Mouse (Mus musculus) E14TG2a.4 (cell line): ENCODE data around the gene Sema3f.
A peak's percentile ranks its signal among the peaks of the same experiment; 100 is the strongest.

Experiments used
- H3K27me3 ChIP-seq: 2 replicates; pipeline ENCODE4 v1.6.1; 2014; ENCODE audit warnings: low read length, control low read depth; ENCODE audit not compliant: insufficient read depth
- H3K36me3 ChIP-seq: 2 replicates; pipeline ENCODE4 v1.6.1; 2014; ENCODE audit warnings: low read length, control low read depth; ENCODE audit not compliant: insufficient read depth
- H3K4me1 ChIP-seq: replicated peaks from 2 replicates; pipeline ENCODE4 v1.6.1; 2014; ENCODE audit warnings: low read depth, low read length, control low read depth
- H3K4me3 ChIP-seq: replicated peaks from 2 replicates; pipeline ENCODE4 v1.5.1; 2014; ENCODE audit warnings: mild to moderate bottlenecking, low read length
- H3K9me3 ChIP-seq: 2 replicates; pipeline ENCODE4 v1.6.1; 2014; ENCODE audit warnings: low read length, control low read depth
- CTCF ChIP-seq: conservative IDR thresholded peaks from 2 replicates; pipeline ENCODE4 v1.5.1; 2014; ENCODE audit warnings: low read length
- NANOG ChIP-seq: IDR thresholded peaks from 2 replicates; pipeline ENCODE4 v1.6.1; 2014; ENCODE audit warnings: borderline replicate concordance, low read length, mixed read lengths
- POU5F1 ChIP-seq: IDR thresholded peaks from 2 replicates; pipeline ENCODE4 v1.6.1; 2014; ENCODE audit warnings: low read length, borderline replicate concordance

Gene Sema3f

DNA sequence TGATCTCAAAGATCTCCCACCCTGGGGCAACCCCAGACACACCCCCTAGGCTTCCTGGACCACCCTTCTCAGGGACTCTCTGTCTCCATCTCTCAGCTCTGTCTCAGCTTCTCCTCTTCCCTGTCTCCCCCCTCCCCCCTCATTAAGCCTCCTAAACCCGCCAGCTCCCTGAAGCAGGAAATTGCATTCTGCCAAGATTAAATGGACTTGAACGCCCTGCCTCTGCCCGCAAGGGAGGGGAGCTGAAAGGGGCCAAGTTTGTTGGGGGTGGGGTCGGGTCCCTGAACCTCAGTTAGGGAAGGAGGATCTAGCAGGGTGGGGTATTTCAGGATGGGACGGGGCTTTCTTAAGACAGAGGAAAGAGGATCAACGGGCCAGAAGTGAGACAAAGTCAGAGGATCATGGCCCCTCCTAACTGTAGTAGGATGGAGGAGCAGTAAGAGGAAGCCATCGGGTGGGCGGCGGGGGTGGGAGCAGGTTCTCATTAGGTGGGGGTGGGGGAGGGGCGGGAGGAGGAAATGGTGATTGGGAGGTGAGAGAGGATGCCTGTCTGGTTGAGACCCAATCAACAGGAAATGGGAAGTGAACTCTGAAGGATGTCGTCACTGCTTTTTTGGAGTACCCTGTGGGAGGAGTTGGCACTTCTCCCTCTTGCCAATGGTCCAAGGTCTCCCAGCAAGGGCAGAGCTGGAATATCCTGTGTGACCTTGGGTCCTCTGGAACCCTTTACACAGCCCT is 13.7 kb upstream of the Sema3f start:
- peaks cover 76% of the 10 kb centered on the region for H3K4me1 ChIP-seq
- TF ChIP-seq POU5F1: no peak
- TF ChIP-seq CTCF: no peak
- peaks cover 41% of the 10 kb centered on the region for H3K27me3 ChIP-seq
- no peaks in the 10 kb centered on the region for H3K36me3 ChIP-seq
- peak overlapping the region; percentile 50 for H3K4me3 ChIP-seq
- H3K9me3 ChIP-seq: no peaks in the 10 kb centered on the region

DNA sequence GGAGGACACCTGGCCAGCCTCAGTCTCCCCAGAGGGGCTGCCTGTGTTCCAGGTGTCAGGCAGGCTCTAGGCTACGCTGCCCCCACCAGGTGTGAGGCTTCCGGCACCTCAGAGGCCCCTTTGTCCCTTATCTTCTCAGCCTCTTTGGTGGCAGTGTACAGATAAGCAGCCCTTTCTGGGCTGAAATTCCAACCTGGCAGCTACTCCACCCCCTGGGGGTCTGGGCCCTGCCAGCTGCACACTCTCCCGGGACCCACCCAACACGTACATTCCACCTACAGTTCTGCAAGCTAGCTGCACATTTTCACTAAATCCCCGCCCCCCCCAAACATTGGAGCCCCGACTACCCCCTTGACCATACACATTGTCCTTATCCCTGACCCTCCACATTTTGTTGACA is 13.0 kb upstream of the Sema3f start:
- Histone ChIP-seq H3K4me1 (peaks cover 76% of the 10 kb centered on the region), H3K36me3 (no peaks in the 10 kb centered on the region), H3K27me3 (peaks cover 48% of the 10 kb centered on the region), H3K4me3 (peak overlapping the region; percentile 50; the same call in 1 of the 2 replicates), H3K9me3 (no peaks in the 10 kb centered on the region)
- TF ChIP-seq CTCF: no peak
- no peak for TF ChIP-seq POU5F1
- no peak for TF ChIP-seq NANOG

DNA sequence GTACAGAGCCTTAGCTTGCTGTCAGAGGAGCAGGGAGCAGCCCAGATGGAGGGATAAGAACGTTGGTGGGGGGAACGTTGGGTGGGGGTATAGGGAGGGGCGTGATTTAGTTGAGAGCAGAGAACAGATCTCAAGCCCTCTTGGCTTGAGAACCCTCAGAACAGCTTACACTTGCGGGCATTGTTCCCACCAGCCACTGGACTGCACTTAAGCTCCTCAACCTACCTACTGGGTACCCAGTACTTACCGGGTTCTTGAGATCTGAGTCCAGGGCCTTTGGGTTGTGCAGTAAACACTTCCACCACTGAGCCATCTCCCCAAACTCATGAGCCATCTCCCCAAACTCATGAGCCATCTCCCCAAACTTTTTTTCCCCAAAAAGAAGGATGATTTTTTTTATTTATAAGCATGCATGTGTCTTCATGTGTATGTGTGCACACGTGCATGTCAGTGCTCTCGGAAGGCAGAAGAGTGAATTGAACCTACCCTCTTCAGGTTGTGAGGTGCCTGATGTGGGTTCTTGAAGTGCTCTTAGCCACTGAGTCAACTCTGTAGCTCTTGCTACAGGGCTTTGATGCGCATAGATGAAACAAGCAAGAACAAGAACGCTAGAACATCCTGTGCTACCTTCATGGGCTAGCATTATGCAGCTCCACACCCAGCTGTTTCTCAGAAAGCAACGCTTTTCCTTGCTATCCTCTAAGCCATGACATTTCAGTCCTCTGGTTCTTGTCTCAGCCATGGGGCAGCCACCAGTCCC is 8.7 kb upstream of the Sema3f start:
- H3K9me3 ChIP-seq: no peaks in the 10 kb centered on the region
- TF ChIP-seq NANOG: no peak
- TF ChIP-seq CTCF: no peak
- no peaks in the 10 kb centered on the region for H3K36me3 ChIP-seq
- H3K4me3 ChIP-seq: no peak overlapping the region
- peaks cover 70% of the 10 kb centered on the region for H3K4me1 ChIP-seq
- H3K27me3 ChIP-seq: peaks cover 79% of the 10 kb centered on the region

DNA sequence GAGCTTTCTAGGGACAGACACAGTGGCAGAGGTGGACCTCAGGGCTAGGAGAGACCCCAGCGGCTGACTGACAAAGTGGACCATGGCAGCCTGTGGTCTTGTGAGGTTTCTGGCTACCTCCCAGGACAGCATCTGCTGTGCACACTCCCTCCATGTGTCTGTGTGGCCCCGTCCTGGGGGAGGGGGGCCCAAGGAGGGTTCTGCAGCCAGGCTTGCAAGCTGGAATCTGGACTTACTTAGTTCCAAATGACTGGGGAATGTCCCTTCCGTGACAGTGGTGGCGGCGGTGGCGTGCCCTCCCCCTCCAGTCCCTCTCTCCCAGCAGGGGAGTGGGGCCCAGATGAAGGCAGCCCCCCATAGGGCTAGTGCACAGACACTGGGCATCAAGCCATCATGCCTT is 6.7 kb upstream of the Sema3f start:
- H3K36me3 ChIP-seq: no peaks in the 10 kb centered on the region
- peaks cover 80% of the 10 kb centered on the region for H3K27me3 ChIP-seq
- H3K4me3 ChIP-seq: peak overlapping the region; percentile 50
- H3K4me1 ChIP-seq: peaks cover 60% of the 10 kb centered on the region
- TF ChIP-seq POU5F1 (no peak), NANOG (no peak), CTCF (no peak)
- no peaks in the 10 kb centered on the region for H3K9me3 ChIP-seq

DNA sequence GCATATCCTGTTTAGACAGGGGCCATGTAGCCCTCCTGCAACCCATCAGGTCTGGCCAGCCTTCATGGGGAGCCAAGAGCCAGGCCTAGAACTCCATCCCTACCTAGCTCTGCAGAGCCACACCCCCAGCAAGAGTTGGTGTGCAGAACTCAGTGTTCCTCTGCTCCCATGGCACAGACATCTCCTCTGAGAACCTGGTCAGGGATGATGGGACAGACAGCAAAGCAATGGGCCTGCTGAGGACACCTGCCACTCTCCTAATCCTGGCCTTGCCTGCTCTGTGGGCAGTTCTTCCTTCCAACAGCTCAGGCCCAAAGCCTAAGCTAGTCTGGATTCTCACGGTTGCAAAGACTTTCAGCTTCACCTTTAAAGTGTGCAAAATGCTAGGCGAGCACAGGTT is 5.4 kb upstream of the Sema3f start:
- TF ChIP-seq POU5F1: no peak
- no peak for TF ChIP-seq CTCF
- no peak for TF ChIP-seq NANOG
- Histone ChIP-seq H3K9me3 (no peaks in the 10 kb centered on the region), H3K4me1 (peaks cover 54% of the 10 kb centered on the region), H3K27me3 (peaks cover 83% of the 10 kb centered on the region), H3K36me3 (no peaks in the 10 kb centered on the region), H3K4me3 (no peak overlapping the region)

DNA sequence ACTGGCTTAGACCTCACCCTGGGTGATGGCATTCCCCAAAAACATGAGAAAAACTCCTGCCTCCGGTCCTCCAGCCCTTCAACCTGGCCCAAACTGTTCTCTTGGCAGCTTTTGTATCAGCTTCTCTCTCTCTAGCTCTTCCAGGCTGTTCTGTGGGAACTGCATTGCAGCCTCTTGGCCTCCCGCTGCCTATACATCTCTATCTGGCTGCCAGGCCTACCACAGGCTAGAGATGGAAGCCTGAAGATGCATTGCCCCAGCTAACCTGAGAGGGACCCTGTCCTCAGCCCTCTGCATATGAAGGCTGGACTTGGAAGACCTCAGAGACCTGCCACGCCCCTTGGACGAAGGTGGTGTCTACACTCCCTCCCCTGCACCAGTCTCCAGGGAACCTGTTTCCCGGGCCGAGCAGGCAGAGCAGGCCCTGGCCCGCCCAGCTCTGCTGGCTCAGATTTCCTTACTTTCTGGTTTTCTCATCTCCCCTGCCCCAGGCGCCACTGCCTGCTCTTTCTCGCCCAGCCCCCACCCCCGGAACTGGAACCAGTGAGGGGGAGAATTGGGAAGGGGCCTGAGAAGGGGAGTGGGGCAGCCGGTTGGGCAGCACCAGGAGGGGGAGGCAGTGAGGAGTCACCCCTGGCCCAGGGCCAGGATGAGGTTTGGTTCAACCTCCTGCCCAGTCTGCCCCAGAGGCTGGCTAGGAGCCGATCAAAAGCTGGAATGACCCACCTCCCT is 4.1 kb upstream of the Sema3f start:
- Histone ChIP-seq H3K27me3 (peaks cover 83% of the 10 kb centered on the region), H3K4me3 (peak overlapping the region; percentile 59), H3K36me3 (no peaks in the 10 kb centered on the region), H3K4me1 (peaks cover 57% of the 10 kb centered on the region), H3K9me3 (no peaks in the 10 kb centered on the region)
- TF ChIP-seq POU5F1: no peak
- no peak for TF ChIP-seq CTCF
- no peak for TF ChIP-seq NANOG

DNA sequence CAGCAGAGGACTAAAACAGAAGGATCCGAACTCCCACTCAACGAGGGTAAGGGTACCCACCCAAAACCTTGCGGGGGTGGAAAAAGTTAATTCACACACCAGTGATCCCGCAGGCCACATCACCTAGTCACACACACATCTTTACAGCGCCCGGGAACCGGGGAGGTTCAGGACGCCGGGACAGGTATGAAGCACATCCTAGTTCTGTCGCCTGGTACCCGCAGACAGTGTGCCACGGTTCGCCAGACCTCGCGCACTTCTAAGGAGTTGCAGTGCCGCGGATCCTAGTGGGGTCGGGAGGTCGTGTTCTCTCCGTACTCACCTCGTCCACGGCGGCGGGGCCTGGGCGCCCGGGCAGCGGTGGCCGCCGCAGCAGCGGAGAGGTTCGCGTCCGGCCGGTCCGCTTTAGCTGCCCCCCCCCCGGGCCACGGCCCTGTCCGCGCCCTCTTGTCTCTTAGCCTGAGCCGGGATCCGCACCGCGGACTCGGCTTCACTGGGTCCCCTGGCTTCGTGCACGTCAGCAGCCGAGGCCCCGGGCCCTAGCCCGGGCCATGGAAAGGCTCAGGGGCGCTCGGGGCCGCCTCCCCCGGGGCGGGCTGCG is 1.1 kb downstream of the Sema3f start:
- Histone ChIP-seq H3K27me3 (peaks cover 84% of the 10 kb centered on the region), H3K4me1 (peaks cover 75% of the 10 kb centered on the region), H3K9me3 (no peaks in the 10 kb centered on the region), H3K4me3 (peak overlapping the region; percentile 89), H3K36me3 (0 out of 2 replicates have a peak, but pooled peaks cover 2% of the 10 kb centered on the region)
- TF ChIP-seq CTCF (no peak), NANOG (no peak), POU5F1 (no peak)
